Mouse (Mus musculus) thymus, adult 18-20 months (tissue): ENCODE measurements around the gene Osbpl11.
"Not testable (repeated sequence)": the region's sequence is repeated elsewhere in the genome, so short reads cannot be mapped to it uniquely, and the experiment has no call there.

Experiments used
- DNase-seq, 2 experiments: peaks; one replicate each; pipeline ENCODE4 v3.0.0; 2022; ENCODE audit warnings: mixed read lengths in 2 of 2

Osbpl11 gene

DNA sequence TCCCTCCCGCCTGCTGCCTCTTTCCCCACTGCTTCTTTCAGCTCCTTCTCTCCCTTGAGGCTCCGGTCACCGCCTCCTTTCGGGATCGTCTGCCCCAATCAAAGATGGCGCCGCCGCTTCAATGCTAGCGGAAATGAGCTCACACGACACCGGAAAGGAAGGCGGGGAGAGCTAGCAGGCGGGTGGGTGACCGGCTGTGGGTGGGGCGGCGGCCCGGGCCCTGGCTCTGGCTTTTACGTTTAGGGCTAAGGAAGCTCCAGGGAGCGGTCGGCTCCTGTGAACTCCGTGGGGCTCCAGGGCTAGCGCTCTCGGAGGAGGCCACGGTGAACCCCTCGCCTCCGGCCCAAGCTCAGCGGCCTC is at the start of gene Osbpl11:
TSS of gene Osbpl11 (plus strand) at position 171 of the 360 bp plus-strand sequence.
- DNase-seq, result peak; percentile 93

DNA sequence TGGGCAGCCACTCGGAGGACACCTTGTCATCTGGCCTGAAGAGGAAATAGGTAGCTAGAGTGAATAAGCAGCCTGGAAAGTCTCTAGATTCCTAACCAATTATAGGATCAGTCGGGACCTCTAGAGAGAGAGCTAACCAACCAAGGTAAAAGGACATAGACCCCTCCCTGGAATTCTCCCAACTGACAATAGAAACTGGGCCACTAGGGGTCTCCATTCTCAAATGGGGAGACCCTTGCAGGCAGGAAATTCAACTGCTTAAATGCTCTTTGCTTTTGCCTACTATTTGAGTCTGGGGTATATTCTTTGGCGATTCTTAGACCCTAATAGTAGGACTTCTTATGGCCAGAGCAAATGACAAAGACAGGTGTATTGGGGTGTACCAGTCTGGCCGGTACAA is 49.7 kb upstream of the Osbpl11 start:
- DNase-seq, result no peak

DNA sequence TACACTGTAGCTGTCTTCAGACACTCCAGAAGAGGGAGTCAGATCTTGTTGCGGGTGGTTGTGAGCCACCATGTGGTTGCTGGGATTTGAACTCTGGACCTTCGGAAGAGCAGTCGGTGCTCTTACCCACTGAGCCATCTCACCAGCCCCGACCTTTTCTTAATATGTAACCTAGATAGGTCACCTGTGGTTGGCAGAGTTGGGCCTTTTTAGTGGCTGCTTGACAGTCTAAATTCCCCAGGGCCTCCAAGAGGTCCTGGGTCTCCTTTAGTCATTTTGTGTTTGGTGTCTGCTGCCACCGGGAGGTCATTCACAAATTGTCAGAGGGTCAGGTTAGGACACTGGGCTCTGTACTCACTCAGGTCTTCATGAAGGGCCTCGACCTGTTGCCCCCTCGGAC is 45.8 kb upstream of the Osbpl11 start:
- DNase-seq, result not testable (repeated sequence)

DNA sequence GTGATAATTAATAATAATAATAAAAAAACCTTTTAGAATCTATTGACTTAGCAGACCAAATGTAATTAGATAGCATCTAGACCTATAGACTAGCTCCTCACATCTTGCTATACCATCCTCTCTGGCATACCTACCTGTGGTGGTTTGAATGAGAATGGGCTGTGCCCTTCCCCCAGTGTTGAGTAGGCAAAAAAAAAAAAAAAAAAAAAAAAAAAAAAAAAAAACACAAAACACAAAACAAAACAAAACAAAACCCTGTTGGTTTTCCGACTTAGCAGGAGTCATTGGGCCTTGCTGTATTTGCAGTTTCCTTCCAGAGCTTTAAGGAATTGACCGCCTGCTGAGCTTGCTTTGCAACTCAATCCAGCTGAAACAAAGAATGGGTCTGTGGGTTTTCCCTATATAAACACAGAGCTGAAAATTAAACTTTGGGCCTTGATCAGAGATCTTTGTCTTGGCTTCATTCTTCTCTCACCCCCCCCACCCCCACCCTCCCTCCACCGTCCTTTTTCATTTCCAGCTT is 43.1 kb upstream of the Osbpl11 start:
- DNase-seq, result no peak

DNA sequence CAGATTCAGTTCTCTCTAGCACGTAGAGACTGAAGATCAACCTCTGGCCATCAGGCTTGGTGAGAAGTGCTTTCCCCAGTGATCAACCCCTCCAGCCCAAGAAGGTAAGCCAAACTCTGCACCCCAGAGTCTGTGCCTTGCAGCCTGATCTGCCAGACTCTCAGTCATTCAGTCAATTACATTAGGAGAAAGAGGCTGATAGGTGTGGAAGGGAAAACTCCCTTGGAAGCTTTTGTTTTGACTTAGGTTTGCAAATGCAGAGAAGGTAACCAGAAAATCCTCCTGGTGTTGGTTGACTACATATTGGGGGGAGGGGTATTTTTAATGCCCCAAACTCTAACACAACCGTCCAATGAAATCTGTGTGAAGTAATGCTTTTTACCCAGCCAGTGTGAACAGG is 41.4 kb upstream of the Osbpl11 start:
- DNase-seq, result no peak

DNA sequence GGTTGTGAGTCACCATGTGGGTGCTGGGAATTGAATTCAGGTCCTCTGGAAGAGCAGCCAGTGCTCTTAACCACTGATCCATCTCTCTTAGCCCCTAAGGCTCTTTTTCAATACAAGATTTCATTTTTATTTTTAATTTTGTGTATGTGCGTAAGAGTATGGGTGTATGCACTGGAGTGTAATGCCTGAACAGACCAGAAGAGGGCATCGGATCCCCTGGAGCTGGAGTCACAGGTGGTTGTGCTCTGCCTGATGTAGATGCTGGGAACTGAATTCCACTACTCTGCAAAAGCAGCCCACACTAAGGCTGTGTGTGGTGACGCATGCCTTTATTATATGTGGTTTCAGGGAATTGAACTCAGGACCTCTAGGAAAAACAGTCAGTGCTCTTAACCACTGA is 38.7 kb upstream of the Osbpl11 start:
- no peak for DNase-seq

DNA sequence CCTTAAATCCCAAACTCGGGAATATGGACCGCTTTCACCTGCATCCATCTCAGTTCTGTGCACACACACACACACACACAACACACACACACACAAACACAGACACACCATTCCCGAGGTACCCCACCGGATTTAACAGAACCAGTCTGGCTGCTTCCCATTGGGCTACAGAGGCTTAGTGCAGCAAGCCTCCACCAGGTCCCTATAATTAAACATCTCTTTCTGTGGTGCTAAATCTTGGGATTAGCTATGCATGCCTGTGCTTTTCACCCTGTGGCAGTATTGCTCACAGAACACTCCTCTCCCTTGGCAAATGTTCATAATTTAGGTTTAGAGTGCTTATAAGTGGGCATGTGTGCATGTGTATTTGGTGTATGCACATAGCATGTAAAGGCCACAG is 36.7 kb upstream of the Osbpl11 start:
- no peak for DNase-seq

DNA sequence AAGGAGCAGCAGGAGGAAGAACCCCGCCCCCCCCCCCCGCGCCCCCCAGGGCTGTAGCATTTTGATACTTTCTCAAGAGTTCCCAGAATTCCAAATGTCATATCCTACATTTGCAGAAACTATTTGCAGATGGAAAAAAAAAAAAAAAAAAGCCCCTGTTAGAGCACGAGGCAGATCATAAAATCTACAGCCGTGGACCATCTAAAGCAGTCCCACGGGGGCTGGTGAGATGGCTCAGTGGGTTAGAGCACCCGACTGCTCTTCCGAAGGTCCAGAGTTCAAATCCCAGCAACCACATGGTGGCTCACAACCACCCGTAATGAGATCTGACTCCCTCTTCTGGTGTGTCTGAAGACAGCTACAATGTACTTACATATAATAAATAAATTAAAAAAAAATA is 34.0 kb upstream of the Osbpl11 start:
- DNase-seq, result not testable (repeated sequence)

DNA sequence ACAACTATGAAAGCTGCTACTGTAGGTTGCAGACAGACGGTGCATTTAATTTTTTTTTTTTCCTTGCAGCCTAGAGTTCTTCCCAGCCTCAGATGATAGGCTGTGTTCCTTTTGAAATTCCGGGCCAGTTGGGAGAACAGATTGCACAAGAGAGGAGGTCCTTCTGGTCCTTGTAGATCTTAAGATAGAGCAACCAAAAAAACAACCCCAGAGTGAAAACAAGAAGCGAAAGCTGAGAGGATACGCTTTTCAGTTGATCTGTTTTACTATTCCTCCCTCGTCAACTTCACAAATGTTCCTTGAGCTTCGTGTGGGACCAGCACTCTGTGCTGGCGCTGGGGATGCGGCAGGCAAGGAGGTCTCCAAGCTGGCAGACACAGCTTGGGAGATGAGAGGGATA is 33.3 kb upstream of the Osbpl11 start:
- no peak for DNase-seq

DNA sequence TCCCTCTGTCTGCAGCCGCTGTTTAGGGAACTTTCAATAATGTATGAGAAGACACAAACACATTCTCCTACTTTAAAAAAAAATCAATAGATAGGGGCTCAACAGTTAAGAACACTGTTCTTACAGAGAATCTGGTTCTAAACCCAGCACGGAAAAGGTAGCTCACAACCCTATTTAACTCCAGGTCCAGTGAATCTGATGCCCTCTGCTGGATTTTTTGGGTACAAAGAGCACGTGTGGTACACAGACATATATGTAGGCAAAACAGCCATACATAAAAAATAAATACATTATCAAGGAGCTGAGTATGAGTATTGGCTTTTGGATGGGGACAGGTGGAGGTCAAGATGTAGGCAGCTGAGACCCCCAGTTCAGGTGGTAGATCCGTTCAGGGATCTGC is 29.9 kb upstream of the Osbpl11 start:
- no peak for DNase-seq

DNA sequence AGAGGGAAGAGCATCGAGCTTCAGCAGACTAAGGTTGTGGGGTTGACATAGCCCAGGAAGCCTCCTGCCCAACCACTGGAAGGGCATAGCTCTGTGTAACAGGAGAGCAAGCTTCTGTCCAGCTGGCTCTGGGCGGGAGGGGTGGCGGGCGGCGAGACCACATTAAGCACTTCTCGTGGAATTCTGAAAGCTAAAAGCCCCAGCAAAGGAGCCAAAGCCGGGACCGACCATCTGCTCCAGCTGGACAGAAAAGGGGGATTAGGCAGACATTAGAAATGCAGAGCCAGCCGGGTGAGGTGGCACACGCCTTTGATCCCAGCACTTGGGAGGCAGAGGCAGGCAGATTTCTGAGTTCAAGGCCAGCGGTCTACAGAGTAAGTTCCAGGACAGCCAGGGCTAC is 26.9 kb upstream of the Osbpl11 start:
- no peak for DNase-seq

DNA sequence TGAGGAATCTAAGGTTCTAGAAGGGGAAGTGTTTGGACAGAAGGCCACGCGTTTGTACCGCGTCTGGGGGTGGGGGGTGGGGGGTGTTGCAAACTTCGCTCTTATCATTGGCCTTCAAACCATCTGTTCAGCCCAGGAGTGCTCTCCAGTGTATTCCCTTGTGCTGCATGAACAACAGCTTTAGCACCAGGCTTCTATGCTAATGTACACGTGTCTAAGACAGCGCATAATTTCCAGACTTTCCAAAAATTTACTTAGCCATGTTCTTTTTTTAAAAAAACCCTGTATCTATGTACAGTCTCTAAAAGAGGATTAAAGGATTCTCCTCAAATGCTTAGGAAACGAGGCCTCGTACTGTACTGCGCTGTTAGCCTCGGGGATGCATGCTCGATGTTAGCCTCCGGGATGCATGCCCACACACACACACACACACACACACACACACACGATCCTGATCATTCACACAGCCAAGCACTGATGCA is 26.2 kb upstream of the Osbpl11 start:
- DNase-seq, result no peak

DNA sequence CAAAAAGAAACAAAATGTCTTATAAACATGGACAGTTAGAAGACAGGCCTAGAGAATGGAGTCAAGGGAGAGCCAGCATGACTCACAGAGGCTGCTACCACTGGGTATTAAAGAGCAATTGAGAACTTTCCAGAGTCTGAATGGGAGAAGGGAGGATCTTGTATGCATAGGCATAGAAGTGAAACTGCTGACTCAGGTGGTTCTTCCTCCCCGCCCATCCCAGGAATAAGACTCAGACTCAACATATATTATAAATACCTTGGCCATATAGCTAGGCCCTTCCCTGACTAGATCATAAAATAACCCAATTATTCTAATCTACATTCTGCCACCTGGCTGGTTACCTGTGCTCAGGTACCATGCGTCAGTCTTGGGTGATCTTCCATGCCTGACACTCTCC is 25.5 kb upstream of the Osbpl11 start:
- DNase-seq, result no peak

DNA sequence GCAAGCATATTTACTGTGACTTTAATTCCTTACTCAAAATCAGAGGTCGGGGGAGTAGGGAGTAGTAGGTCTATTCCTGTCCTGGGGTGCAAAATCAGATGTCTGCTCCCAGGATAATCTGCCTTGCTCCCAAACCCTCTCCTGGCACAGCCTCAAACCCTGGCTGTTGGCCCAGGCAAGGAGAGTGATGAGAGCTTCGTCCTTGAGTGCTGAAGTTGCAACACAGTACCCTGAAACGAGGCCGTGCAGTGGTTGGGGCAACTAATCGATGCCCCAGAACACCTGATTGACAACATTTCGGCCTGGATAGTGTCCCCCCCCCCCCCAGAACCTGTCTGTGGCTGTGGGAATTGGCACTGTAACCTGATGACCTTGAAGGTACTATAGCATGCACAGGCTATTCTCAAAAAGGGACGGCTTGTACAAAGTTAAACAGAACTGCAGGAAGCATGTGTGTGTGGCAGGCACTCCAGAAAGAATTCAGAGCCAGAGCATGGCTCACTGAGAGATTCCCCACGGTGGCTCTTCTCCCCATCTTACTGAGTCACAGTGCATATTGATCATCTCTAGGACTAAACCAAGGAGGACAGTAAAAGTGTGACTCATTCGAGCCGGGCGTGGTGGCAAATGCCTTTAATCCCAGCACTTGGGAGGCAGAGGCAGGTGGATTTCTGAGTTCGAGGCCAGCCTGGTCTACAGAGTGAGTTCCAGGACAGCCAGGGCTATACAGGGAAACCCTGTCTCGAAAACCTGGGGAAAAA is 21.4 kb upstream of the Osbpl11 start:
- DNase-seq, result no peak

DNA sequence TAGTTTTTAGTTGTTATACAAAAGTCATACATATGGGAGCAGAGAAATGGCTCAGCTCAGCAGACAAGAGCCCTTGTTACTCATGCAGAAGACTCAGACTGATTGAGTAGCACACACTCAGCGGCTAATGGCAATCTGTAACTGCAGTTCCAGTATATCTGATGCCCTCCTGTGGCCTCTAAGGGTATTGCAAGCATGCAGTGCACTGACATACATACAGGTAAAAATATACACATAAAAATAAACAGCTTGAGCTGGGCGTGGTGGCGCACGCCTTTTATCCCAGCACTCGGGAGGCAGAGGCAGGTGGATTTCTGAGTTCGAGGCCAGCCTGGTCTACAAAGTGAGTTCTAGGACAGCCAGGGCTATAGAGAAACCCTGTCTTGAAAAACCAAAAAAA is 18.6 kb upstream of the Osbpl11 start:
- DNase-seq, result peak in 1 of 2 experiments; percentile 16

DNA sequence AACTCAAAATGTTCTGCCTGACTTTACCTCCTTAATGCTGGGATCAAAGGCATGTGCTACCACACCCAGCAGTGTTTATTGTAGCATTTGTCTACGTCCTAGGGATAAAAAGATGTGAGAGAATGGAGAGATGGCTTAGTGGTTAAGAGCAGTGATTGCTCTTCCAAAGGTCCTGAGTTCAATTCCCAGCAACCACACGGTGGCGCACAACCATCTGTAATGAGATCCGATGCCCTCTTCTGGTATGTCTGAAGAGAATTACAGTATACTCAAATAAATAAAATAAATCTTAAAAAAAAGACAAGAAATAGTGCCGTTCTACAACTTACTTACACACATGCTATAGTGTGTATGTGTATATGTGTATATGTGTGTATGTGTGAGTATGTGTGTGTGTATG is 17.3 kb upstream of the Osbpl11 start:
- no peak for DNase-seq

DNA sequence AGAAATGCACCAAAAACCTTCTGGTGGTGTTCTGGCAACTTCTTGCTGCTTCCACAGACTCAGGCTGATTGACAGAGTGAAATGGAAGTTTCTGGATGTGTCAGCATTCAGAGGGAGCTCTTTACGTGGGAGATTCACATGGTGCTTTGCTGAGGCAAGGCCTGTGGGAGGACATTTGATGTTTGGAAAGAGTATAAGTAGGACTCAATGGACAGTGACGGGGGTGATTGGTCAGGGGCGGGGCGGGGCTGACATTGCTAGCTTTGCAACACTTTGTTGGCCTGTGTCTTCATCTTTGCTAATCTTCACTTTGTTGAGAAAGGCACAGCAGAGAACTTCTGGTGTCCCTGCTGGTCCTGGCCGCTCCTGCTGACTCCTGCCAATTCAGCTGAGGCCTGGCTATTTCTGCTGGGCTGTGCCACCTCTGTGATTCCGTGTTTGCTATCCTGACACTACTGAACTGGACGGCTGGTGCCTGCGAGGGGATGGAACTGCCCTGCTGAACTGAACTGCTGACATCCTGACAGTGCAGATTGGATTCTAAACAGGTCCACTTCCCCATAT is 15.3 kb upstream of the Osbpl11 start:
- no peak for DNase-seq

DNA sequence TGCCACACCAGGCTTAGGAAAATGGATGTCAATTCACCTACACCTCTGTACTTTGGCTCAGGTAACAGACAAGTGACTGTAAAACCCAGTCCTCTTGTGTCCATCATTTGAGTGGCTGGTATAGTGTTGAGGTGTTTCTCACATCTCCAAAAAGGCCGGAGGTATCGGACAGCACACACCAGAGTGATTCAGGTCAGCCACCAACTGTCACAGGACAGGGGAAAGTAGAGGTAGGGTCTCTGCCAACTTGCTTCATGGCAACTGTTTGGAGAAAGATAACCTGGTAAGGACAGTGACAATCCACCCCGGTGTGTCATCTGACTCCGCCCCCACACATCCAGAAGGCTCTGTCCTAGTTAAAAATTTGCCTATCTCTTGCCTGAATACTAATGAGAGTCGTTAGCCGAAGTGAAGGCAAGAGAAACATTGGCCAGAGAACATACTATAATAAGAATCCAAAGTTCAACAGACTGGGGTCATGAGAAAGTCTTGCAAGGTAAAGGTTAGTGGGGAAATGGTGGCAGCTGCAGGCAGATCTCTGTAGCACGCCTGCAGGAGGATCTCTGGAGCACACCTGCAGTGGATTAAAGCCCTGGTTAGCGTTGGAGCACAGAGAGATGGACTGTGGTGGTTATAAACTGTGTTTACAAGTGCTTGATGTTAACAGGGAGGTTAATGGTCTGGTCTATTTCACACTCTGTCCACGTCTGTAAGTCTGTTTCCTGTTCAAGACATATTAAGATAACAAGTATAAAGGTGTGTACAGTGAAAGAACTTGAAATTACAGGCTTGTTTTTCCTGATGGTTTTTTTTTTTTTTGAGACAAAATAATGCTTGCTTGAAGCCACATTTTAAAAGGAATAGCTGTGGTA is 13.9 kb upstream of the Osbpl11 start:
- DNase-seq, result no peak

DNA sequence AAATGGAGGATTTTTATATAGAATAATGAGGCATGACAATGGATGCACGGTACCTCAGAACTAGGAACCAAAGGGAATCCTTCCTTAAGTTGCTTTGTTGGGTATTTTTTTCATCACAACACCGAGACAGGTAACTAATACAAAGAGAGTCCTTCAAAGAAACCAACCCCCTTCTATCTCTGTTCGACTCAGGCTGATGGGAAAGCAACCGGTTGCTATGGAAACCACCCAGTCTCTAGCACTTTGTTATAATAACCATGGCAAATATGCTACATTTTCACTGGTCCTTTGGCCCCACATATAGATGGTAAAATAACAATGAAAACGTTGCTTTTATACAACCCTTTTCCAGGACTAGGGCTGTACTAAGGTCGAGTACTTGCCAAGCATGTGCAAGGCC is 13.1 kb upstream of the Osbpl11 start:
- no peak for DNase-seq

DNA sequence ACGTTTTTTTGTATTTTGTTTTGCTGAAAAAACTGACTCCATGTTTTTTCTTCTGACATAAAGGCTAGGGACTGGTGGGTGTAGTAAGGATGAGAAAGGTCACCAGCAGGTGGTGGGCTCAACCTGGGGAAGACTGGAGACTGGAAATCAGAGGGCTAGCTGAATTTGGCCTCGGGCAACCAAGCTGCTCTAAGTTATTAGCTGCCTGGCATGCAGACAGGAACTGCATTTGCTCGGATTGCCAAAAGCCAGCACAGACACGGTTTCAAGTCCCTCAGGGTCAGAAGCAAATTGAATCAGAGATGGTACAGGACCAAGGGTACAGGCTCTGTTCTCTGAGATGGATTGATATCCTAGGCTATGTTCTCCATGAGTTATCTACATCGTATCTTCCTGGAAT is 11.7 kb upstream of the Osbpl11 start:
- DNase-seq, result no peak

DNA sequence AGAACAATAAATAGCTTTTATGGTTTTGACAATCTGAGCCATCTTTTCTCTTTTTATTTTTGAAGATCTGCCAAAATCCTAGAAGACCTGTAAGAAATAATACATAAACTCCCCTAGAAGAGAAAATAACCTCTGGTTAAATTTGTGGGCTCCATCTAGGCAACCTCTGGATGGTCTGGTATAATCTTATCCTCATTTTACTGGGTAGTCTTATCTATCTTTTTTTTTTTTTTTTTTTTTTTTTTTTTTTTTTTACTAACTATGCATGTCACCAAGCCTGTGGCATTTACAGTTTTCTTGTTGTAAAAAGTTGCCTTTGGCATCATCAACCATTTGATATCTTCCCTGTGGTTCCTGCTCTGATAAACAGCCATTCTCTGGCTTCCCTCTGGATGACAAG is 10.2 kb upstream of the Osbpl11 start:
- DNase-seq, result no peak

DNA sequence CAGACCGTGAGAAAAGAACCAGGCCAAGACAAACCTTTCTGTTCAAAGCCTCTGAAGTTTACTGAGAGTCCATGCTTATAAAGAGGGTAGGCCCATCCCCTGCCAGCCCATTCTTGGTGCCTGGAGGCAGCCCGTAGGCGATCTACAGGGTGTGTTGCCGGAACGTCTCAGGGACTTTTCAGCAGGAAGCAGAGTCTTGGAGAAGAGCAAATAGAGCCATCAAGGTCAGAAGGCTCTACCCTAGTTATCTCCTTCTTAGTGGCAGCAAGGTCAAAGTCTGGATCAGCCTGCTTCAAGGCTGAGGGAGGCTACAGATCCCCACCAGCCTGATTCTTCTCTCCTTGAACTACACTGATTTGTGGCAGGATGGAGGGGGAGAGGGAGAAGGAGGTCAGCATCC is 8.0 kb upstream of the Osbpl11 start:
- not testable (repeated sequence) for DNase-seq

DNA sequence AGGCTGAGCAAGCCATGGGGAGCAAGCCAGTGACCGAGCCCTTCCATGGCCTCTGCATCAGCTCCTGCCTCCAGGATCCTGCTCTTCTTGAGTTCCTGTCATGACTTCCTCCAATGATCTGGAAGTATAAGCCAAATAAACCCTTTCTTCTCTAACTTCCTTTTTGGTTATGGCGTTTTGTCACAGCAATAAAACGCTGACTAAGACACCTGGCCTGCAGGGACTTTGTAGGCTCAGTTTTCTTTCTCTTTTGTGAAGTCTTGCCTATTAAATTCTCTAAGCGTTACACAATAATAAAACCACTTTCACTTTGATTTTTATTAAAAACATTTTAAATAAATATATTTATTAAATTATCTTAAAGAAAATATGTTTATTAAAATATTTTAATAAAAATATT is 7.1 kb upstream of the Osbpl11 start:
- no peak for DNase-seq
